Mouse (Mus musculus): ENCODE measurements around the gene Ubr1. TPM values are rescaled to one million over a fixed set of nuclear protein-coding genes. Genes with fewer than 3 reads are reported as not detected.
A peak's percentile ranks its signal among the peaks of the same experiment; 100 is the strongest.
"Not testable (repeated sequence)": the region's sequence is repeated elsewhere in the genome, so short reads cannot be mapped to it uniquely, and the experiment has no call there.

Gene Ubr1
- 10 to 100 TPM; 27.4 to 27.5 TPM for total RNA-seq (2021)

DNA sequence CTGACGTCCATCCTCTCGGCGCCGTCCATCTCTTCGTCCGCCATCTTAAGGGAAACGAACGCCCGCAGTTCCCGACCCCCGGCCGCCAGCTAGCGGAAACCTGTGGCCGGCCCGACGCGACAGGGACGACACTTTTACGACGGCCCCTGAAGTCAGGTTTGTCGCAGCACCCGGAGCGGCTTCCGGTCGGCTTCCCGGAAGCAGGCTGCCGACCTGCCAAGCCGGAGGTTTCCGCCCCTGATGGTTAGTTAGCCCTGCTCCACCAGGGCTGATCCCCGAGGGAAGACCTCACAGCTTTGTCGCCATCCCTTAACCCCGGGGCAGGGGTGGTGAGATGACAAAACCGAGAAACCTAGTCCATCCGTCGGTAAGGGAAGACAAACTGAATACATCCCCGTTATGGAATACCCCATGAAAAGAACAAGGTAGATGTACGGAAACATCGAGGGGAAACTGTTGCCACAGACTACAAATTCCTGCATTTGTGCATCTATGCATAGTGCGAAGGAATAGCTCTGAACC lies at the start of gene Ubr1:
Gene Ubr1 (minus strand): TSS at position 157 of the 522 bp plus-strand sequence.
- DNase-seq, result peak; percentile 90

DNA sequence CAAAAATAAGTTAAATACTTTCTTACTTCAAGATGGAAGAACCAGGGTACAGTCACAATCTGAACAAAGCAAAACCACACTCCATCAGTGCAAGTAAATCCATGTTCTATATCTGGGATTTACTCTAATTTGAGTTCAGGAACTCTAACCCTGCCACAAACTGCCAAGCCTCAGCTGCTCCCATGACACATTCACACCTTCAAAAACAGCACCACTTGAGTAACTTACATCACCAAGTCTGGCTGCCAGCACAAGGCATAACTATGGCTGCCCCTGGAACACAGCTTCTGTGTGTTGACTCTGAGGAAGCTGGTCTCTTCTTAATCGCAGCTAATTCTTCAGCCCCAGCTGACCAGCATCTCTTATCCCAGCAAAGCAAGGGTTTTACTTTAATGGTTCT lies 46.6 kb upstream of the Ubr1 start:
- DNase-seq, result no peak

DNA sequence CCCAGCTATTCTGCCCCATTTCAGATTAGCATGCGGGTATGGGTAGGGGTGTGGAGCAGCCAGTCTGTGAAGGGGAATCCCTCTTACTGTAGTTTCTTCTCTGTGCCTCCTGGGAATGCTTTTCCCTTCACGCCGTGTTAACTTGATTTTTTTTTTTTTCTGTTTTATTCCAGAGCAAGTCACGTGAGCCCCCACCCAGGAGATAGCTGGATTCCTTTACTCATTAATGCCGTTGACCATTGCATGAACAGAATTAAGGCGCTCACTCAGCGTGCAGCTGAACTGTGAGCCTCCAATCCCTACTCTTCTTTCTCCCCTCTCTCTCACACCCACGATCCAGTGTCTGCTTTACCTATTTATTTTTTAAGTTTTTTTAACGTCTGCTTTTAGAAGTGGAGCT lies 45.7 kb upstream of the Ubr1 start:
- DNase-seq, result no peak

DNA sequence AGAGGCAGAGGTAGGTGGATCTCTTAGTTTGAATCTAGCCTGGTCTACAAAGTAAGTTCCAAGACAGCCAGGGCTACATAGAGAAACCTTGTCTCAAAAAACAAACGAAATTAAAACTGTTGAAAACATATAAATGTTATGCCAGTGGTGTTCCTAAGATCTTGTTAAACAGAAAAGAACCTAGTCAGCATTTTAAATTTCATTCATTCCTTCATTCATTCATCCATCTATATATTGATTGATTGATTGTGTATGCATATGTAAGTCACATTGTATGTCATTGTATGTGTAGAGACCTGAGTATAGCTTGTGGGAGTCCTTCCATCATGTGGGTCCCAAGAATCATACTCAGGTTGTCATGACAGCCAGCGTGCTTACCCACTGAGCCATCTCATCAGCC lies 45.0 kb upstream of the Ubr1 start:
- no peak for DNase-seq

DNA sequence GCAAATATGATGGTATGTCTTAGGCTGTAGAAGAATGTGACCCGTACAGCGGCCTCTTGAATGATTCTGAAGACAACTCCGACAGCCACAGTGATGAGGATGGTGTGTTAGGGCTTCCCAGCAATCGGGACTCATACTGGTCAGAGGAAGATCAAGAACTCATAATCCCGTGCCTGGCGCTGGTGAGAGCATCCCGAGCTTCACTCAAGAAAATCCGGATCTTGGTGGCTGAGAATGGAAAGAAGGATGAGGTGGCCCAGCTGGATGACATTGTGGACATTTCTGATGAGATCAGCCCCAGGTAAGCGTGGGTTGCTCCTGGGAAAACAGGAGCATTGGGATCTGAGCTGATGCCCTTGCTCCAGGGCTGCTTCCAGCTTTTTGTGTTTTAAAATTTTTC lies 42.2 kb upstream of the Ubr1 start:
- no peak for DNase-seq

DNA sequence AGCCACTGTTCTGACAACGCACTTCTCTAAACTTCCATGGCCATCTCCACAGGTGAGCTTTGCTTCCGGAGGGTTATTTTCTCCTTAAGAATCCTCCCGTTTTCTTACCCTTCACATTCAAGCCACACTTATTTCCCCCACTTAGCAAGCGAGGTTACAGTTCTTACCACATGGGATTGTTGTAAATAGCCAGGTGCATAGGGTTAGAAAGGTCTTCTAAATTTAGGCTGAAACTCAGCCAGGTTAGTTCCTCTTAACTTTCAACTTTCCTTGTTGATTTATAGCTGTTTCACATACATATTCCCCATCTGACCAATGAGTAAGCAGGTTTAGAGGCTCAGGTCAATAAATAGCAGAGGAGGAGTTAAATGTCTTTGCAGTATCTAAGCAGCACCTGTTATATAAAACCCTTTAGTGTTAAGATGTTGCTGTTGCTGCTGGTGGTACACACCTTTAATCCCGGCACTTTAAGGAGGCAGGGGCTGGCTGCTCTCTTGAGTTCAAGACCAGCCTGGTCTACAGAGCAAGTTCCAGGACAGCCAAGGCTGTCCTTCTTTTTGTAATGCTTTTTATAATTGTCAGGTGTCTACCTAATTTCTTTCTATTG lies 38.7 kb upstream of the Ubr1 start:
- no peak for DNase-seq

DNA sequence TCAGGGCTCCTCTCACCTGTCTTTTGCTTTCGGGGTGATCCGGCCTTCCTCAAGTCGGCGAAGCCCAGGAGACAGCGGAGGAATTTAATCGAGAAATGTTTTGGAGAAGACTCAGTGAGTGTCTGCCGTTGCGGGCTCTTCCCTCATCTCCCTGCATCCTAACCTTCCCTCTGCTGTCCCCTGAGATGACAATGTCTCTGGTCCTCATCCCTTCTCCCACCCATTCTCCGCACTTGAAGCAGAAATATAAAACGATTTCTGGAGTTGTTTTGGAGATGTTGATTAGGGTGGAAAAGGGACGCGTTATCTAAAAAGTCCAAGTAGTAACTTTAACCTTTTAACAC lies 38.1 kb upstream of the Ubr1 start:
- no peak for DNase-seq

DNA sequence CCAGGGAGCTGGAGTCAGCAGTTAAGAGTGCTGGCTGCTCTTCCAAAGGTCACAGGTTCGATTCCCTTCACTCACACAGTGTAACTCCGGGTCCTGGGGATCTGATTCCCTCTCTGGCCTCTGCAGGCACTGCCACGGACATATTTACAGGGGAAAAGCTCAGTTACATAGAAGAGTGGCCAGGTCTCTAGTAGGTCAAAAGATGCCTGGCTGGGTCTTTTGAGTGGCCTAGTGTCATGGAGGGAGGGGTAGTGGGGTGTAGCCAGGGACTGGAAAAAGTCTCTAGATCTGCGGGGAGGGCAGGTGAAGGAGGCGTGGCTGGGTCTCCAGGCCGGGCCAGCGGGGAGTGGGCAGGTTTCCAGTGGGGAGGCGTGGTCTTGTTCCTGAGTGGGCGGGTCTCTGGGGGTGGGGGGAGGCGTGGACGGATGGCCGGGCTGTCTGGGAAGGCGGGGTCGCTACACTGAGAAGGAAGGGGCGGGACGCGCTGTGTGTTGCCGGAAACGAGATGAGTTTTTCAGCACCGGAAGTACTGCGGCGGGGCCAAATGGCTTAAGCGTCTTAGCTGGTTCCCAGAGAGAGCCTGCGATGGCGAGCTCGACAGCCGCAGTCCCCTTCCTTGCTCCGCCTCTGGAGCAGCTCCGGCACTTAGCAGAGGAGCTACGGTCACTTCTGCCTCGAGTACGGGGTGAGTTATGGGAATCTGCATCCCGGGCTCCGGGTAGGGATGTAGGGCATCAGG lies 37.6 kb upstream of the Ubr1 start, which contains the start of gene Ccndbp1:
Gene Ccndbp1 (plus strand): TSS at position 479 of the 739 bp plus-strand sequence.
- DNase-seq, result peak; percentile 95

DNA sequence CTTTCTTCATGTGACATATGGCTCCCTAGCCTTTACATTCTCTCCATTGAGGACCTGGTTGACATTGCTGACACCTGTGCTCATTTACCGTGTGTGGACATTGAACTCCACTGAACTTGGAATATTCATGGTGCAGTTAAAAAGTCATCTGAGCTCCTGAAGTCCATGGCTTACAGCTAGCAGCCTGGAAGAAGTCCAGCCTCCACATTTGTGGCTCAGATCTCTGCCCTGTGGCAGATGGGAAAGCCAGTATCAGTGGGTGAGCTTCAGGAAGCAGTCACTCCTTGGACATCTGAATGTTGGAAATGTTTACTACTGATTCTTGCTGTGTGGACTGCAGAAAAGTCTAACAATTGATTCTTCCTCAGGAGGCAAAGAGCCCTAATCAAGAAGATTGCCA lies 36.5 kb upstream of the Ubr1 start:
- DNase-seq, result no peak

DNA sequence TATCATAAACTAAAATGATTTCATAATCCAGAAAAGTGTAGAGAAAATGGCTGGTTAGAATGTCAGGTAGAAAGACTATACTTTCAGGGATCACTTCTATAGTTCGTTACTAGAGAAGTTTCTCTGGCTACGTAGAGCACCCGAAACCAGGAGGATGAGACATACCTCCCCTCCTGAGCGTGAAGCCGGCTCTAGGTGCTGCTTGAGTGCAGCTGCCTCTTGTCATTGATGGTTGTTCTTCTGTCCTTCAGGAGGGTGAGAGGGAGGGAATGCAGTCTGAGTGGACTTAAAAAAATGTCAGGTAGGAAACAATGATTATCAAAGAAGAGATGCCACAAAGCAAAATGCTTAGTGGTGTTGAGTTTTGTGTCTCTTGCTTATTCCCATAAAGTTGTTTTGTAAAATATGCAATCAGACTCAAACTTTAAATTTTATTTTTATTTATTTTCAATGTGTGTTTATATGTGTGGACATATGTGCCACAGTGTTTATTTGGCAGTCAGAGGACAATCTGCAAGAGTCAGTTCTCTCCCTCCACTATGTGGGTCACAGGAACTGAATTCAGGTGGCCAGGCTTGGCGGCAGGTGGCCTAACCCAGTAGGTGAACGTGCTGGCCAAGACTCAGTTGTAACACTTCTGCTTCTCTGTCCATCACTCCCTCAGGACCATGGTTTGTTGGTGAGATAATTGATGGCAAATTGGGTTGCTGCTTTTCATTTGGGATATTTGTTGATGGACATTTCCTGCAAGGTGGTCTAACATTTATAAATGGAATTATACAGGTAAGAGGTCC lies 33.7 kb upstream of the Ubr1 start:
- no peak for DNase-seq

DNA sequence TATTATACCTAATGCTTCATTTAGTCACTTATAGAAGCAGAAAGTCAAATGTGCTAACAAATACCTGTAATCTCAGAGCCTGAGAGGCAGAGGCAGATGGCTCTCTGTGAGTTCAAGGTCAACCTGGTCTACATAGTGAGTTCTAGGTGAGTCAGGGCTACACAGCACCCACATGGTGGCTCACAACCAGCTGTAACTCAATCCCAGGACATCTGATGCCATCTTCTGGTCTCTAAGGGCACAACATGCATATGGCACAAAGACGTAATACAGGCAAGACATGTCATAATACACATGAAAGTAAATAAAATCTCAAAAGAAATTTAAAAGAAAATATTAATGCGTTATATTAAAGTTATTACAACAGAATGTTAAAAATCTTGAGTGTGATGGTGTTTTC lies 33.1 kb upstream of the Ubr1 start:
- DNase-seq, result no peak

DNA sequence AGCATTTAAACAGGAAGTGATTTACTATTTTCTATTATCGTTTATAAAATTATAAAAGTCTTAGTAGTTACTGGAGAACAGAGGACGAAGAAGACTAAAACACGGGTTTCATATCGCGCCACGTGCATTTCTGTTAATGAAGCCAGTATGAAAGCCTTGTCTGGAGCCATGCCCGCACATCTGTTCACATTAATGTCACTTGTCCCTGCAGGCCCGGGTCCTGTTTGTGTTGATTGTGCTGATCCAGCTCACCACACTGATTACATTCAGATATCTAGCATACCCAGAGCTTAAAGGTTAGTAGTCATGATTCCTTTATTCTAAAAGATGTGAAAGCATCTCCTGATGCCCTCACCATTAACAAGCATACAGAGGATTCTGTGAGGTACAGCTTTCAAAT lies 28.3 kb upstream of the Ubr1 start:
- no peak for DNase-seq

DNA sequence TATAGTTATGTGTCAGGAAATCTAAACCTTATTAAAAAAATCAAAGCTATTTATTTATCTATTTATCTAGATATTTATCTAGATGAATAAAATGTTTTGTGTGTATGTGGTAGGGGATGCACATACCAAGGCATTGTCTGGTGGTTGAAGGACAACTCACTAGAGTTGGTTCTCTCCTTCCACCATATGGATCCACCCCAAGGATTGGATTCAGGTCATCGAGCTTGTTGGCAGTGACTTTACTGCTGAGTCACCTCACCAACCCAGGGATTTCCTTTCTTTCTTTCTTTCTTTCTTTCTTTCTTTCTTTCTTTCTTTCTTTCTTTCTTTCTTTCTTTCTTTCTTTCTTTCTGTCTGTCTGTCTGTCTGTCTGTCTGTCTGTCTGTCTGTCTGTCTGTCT lies 26.1 kb upstream of the Ubr1 start:
- DNase-seq, result not testable (repeated sequence)

DNA sequence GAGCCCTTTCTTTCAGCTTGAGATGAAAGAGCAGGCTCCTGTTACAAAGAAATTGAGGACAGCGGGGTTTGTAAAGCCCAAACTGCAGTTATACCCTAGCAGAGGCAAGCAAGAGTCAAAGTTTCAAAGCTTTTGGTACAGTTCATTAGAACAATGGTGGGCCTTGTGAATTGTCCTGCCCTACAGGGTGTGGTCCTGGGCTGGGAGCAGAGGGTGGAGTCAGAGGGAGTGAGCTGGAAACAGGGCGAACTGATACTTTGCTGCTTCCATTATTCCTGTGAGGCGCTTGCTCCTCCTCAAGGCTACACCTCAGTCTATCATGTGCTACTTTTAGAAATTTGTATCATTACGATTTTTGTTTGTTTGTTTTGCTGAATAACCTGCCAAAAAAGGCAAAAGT lies 20.7 kb upstream of the Ubr1 start:
- DNase-seq, result no peak

DNA sequence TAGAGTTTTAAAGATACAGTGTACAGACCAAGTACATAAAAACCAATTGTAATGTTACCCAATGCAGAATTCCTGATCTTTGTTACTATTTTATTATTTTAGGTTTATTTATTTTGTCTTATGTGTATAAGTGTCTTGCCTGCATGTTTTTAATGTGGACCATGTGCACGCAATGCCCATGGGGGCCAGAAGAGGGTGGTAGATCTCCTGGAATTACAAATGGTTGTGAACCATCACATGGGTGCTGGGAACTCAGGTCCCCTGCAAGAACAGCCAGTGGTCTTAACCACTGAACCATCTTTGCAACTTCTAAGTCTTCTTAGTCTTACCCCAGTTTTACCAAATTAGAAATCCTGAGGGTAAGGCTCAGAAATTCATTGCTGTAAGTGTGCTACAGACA lies 14.7 kb upstream of the Ubr1 start:
- DNase-seq, result no peak

DNA sequence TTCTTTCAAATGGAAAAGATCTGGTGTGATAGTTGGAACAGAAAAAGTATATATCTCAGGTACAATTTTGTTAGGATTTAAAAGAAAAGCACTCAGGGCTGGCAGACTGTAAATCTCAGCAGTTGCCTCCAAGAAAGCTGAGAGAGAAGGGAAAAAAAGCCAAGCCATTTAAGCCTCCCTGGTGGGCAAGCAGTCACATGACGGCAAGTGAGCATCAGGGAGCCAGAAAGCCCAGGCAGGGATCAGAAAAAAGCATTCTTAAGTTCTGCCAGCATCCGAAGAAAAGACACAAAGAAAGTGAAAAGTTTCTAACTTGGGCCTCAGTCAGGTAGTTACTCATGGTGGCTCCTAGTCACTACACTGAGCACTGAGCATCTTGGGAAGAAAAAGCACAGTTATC lies 13.1 kb upstream of the Ubr1 start:
- no peak for DNase-seq

DNA sequence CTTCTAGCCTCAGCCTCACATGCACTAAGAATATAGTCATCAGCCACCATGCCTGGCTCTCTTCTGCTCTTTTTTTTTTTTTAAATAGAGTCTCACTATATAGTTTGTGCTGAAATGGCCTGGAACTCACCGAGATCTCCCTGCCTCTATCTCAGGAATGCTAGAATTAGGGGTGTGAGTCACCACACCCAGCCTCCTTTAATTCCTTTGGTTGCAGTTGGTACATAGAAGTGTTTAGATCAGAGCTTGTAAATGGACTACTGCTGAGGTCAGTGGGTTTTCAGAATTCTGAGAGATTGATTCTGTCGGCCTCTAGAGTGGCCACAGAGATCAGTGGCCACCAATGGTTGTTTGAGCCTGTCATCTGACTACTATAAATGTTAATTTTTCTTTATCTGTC lies 10.3 kb upstream of the Ubr1 start:
- DNase-seq, result no peak

DNA sequence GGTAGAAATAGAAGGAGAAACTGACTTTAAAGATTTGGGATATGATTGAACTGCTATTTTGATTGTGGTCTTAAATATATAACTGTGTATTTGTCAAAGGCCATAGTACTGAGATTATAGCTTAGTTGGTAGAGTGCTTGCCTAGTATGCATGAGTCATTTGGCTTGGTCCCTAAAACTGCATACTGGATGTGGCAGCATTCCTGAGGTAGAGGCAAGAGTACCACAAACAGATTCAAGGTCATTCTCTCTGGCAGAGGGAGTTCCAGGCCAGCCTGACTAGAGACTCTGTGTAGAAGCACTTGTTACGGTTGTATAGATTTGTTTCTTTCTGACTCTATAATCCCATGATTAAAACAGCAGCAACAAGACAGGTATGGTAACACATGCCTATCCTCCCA lies 9.3 kb upstream of the Ubr1 start:
- DNase-seq, result no peak

DNA sequence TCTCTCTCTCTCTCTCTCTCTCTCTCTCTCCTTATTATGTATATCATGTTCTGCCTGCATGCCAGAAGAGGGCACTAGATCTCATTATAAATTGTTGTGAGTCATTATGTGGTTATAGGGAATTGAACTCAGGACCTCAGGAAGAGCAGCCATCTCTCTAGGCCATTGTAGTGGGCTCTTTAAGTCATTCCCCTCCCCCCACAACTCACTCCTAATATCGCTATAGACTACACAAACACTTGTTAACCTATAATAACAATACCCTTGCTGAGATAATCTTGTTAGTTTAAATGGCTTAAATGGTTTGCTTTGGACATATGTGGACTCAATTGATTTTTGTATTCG lies 8.2 kb upstream of the Ubr1 start:
- DNase-seq, result no peak

DNA sequence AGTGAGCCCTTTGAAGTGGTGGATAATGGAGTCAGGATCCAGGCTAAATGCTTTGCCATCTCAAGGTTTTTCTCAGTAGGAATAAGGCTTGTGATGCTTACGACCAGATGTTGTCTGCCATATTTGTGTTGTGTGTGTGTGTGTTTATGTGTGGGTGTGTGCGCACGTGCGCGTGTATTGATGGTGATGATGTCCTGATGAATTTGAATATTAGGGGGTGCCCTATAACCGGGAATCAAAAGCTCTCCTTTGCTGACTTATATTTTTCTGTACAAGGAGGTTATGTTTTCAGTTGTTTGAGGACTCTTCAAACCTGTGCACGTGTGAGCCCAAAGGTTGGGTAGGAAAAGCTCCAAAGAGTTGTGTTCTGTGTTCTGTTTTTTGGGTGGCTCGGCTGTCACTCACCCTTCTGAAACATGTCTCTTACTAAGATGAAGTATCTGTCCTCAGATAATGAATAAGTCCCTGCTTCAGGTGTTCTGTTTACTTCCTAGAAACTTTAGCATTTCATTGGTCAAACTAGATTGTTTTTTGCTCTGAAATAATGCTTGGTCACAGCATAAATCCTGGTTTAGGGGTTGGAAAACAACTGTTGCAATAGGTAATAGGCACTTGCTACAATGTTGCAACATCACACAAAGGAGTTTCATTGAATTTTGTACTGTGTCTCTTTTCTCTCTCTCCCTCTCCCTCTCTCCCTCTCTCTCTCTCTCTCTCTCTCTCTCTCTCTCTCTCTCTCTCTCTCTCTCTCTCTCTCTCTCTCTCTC lies 7.6 kb upstream of the Ubr1 start:
- no peak for DNase-seq

DNA sequence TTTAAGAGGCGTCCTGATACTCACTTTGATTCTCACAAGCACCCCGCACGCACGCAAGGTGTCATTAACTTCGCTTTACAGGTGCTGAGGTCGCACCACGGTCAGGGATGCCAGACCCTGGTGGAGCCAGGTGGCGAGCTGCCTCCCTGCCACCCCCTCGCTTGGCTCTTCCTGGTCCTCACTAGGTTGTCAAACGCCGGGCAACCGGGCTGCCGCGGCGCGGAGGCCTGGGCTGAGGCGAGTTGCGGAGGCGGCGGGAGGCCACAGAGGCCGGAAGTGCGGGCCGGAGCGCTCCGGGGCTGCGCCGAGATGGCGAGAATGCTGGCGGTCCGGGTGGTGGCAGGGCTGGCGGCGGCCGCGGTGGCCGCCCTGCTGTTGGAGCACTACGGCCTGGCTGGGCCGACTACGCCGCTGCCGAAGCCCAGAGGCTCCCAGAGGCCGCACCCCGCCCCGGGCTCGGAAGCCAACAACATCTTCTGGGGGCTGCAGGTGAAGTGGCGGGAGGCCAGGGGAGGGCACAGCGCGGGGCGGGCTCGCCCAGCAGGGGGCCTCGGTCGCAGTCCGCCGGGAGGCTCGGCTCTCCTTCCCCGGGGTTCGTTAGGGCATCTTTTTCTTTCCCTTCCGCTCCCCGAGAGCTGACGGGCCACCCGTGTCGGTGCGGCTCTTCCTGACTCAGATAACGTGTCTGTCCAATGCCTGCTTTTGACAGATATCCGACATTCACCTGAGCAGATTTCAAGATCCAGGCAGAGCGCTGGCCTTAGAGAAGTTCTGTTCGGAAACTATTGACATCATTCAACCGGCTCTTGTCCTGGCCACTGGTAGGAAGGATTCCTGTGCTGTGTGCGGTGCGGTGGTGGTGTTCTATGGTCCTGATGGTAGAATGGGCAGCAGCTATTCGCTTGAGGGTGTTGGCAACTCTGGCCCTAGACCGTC lies 6.7 kb upstream of the Ubr1 start, which contains the start of gene Tmem62:
Gene Tmem62 (plus strand): TSS at position 28 of the 936 bp plus-strand sequence.
- DNase-seq, result peak; percentile 73

DNA sequence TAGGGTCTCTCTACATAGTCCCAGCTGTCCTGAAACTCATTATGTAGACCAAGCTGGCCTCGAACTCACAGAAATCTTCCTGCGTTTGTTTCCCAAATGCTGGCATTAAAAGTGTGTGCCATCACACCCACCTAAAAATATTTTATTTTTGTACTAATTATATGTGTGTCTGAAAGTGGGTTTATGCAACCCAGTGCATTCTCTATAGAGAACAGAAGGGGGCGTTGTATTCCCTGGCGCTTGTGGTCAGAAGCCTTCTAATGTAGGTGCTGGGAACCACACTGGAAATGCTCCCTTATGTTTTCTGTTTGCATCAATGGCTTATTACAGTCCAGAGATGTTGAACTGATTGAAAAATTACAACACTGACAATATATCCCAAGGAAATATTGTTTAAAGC lies 5.8 kb upstream of the Ubr1 start:
- no peak for DNase-seq

Data from heart, postnatal 4 days (tissue).